25 mouse cellular contexts compared by ENCODE assay signal in genomic region chr5:35822721-35823120, GRCm38 (mm10).
DNase-seq lines count a peak whose midpoint lies in the region; ATAC-seq and TF ChIP-seq lines count a peak whose summit lies in the region.
"Had no signal": no experiment of that assay in that cellular context is flagged by ENCODE, and none has a peak within 500 bp of the region (broad histone marks: within the 10 kb centered on the region; RNA-seq: fewer than 3 reads in every experiment).

No protein-coding gene starts in this region.

- no peak overlapping the region for H3K4me3 ChIP-seq in left cerebral cortex, adult 2 months
- H3K4me3 ChIP-seq: embryonic facial prominence, embryonic 10.5 days; embryonic facial prominence, embryonic 13.5 days; erythroblast, embryonic 14.5 days; forebrain, embryonic 12.5 days; forebrain, embryonic 15.5 days; gastrocnemius, adult 2 months; hindbrain, embryonic 12.5 days; hindbrain, embryonic 15.5 days had no signal

- no peak for TF ChIP-seq CTCF in left cerebral cortex, adult 2 months (IDR thresholded peaks at IDR 0.05)

- DNase-seq in frontal cortex, postnatal 14 days (ENCODE audit: low spot score in 2 of 2) = no peak
- no peak for DNase-seq in left cerebral cortex, adult 2 months (ENCODE audit: extremely low spot score in 1 of 2, low spot score in 2 of 2)
- no peak for DNase-seq in left cerebral cortex, postnatal 14 days (ENCODE audit: low spot score in 2 of 2)
- peak; percentile 8 for DNase-seq in ES-CJ7 (ENCODE audit: low read depth, low spot score)
- DNase-seq in T-cell, adult 2 months (ENCODE audit: low spot score) = no peak
- DNase-seq: adrenal gland, adult 8-10 months; adrenal gland, postnatal 25 days; B cell, adult 2 months; cerebellum, adult 11 months; cerebellum, adult 8-10 months; cerebellum, postnatal 10 days; cerebellum, postnatal 36 days; embryo, embryonic 11 days; gastrocnemius, adult 2 months; gastrocnemius, postnatal 14 days; heart, adult 11 months had no signal

- peak; percentile 72 for ATAC-seq in frontal cortex, adult (ENCODE audit: low TSS enrichment)
- ATAC-seq: activated CD4-positive, CD25-positive, alpha-beta regulatory T cell, adult 4 months; forebrain, embryonic 15.5 days had no signal

- intact Hi-C loops in left cerebral cortex, adult 2 months (cut with DNase I) = no loop called here
- intact Hi-C loops in left cerebral cortex, postnatal 14 days (cut with DNase I) = no loop called here

- H3K27ac ChIP-seq in left cerebral cortex, adult 2 months = peak overlapping the region; percentile 56
- H3K27ac ChIP-seq: embryonic facial prominence, embryonic 10.5 days; embryonic facial prominence, embryonic 13.5 days; forebrain, embryonic 12.5 days; forebrain, embryonic 15.5 days; gastrocnemius, adult 2 months; hindbrain, embryonic 12.5 days; hindbrain, embryonic 15.5 days had no signal
